In genomic region chr2:181251841-181252240, GRCm38 (mm10) we compare ENCODE assay signal across 26 mouse cellular contexts. TPM values are rescaled to one million over a fixed set of nuclear protein-coding genes. Genes with fewer than 3 reads are reported as not detected.
"Had no signal": no experiment of that assay in that cellular context is flagged by ENCODE, and none has a peak within 500 bp of the region (broad histone marks: within the 10 kb centered on the region; RNA-seq: fewer than 3 reads in every experiment).

No protein-coding gene starts in this region.

- H3K9me3 ChIP-seq: lung, embryonic 15.5 days; midbrain, embryonic 10.5 days; midbrain, embryonic 12.5 days; neural tube, embryonic 13.5 days; neural tube, embryonic 15.5 days; stomach, embryonic 15.5 days had no signal

- DNase-seq: lung, adult 2 months; lung, postnatal 14 days; lung, postnatal 36 days; midbrain, embryonic 14.5 days; retina, postnatal 1 day; right cerebral cortex, adult 18-20 months; right cerebral cortex, postnatal 25 days; right cerebral cortex, postnatal 4 days; spleen, adult 18-20 months; thymus, adult 2 months; thymus, postnatal 25 days; thymus, postnatal 4 days had no signal

- H3K27me3 ChIP-seq: lung, embryonic 15.5 days; midbrain, embryonic 12.5 days; neural tube, embryonic 13.5 days; neural tube, embryonic 15.5 days; stomach, embryonic 15.5 days had no signal

- H3K27ac ChIP-seq: lung, embryonic 15.5 days; macrophage; midbrain, embryonic 10.5 days; midbrain, embryonic 12.5 days; neural tube, embryonic 13.5 days; neural tube, embryonic 15.5 days; stomach, embryonic 15.5 days; stomach, postnatal 0 days had no signal

- H3K4me3 ChIP-seq: lung, embryonic 15.5 days; megakaryocyte, embryonic 14.5 days; midbrain, embryonic 10.5 days; midbrain, embryonic 12.5 days; myocyte; neural tube, embryonic 13.5 days; neural tube, embryonic 15.5 days; stomach, embryonic 15.5 days had no signal

- H3K4me1 ChIP-seq: lung, embryonic 15.5 days; midbrain, embryonic 10.5 days; midbrain, embryonic 12.5 days; neural tube, embryonic 13.5 days; neural tube, embryonic 15.5 days; stomach, embryonic 15.5 days had no signal

- ATAC-seq: lung, postnatal 0 days; midbrain, embryonic 16.5 days had no signal

- H3K9ac ChIP-seq: lung, embryonic 15.5 days; midbrain, embryonic 12.5 days; neural tube, embryonic 13.5 days; neural tube, embryonic 15.5 days; stomach, embryonic 15.5 days had no signal

- H3K4me2 ChIP-seq: lung, embryonic 15.5 days; midbrain, embryonic 12.5 days; neural tube, embryonic 13.5 days; neural tube, embryonic 15.5 days; stomach, embryonic 15.5 days had no signal

RNA-seq across cellular contexts. Expression of gene Fndc11, which starts 32.0 kb away (rescaled TPM):
- total RNA-seq: megakaryocyte progenitor cell, adult 5-6 weeks had no signal
- polyA plus RNA-seq: macrophage; myocyte; neural tube, embryonic 11.5 days; neural tube, embryonic 13.5 days had no signal

RNA-seq across cellular contexts. Expression of gene Srms, which starts 38.9 kb away (rescaled TPM):
- total RNA-seq: megakaryocyte progenitor cell, adult 5-6 weeks had no signal
- polyA plus RNA-seq: macrophage, myocyte had no signal

RNA-seq across cellular contexts. Expression of gene Ptk6, which starts 49.3 kb away (rescaled TPM):
- total RNA-seq: megakaryocyte progenitor cell, adult 5-6 weeks had no signal
- polyA plus RNA-seq: macrophage; midbrain, embryonic 10.5 days; midbrain, embryonic 12.5 days; midbrain, embryonic 14.5 days; midbrain, embryonic 16.5 days; neural tube, embryonic 11.5 days; neural tube, embryonic 13.5 days; neural tube, embryonic 15.5 days had no signal
